Mouse (Mus musculus) neural tube, embryonic 15.5 days (tissue): Measurements from ENCODE around the gene Ric1. TPM values are rescaled to one million over a fixed set of nuclear protein-coding genes. Genes with fewer than 3 reads are reported as not detected.

ENCODE experiments used
- polyA plus RNA-seq: library from polyadenylated mRNA; unstranded; fragments of >200 nt; fragmentation: Nextera tagmentation; extraction: Ambion mirVana; gene quantifications from 2 replicates; pipeline ENCODE4 v1.2.1, GENCODE M21; 2015

Ric1 gene
- polyA plus RNA-seq, 1 experiment from 2014 or later = 14.6 TPM

Other genes with a start within 250 kb of the Ric1 start
- gene Insl6, start 196.9 kb upstream of the Ric1 start, polyA plus RNA-seq = 1.7 and 3.2 TPM in 2 replicates
- gene Rln1, start 187.6 kb upstream of the Ric1 start, polyA plus RNA-seq = 3.6 and 4.5 TPM in 2 replicates
- 75.7 and 132 TPM in 2 replicates for gene Plgrkt, start 154.9 kb upstream of the Ric1 start, polyA plus RNA-seq
- gene Cd274, start 154.8 kb upstream of the Ric1 start, polyA plus RNA-seq = 0.81 and 4.5 TPM in 2 replicates
- 0.09 and 0.56 TPM in 2 replicates for gene Pdcd1lg2, start 111.4 kb upstream of the Ric1 start, polyA plus RNA-seq
- 11.7 and 12.8 TPM in 2 replicates for gene Ermp1, start 126.1 kb downstream of the Ric1 start, polyA plus RNA-seq
- not detected in 2 replicates for gene Mlana, start 175.5 kb downstream of the Ric1 start, polyA plus RNA-seq